Mouse (Mus musculus) hindbrain, embryonic 16.5 days (tissue): ENCODE results near the gene Mindy4. TPM values are rescaled to one million over a fixed set of nuclear protein-coding genes. Genes with fewer than 3 reads are reported as not detected.

Experiments
- ATAC-seq: fragments of 200-750 bp; cut with Nextera tagmentation; 2 replicates; pipeline ENCODE4 v1.8.0; 2017; ENCODE audit warnings: moderate TSS enrichment, moderate library complexity
- H3K27ac ChIP-seq: fragments of 300-500 bp; sonication (generic); 2 replicates; pipeline ENCODE4 v1.5.1; 2014; ENCODE audit warnings: low read depth, mild to moderate bottlenecking, control low read depth, low read length, moderate library complexity
- H3K27me3 ChIP-seq: fragments of 300-500 bp; sonication (generic); replicated peaks from 2 replicates; pipeline ENCODE4 v1.6.1; 2014; ENCODE audit warnings: low read length; ENCODE audit not compliant: control insufficient read depth, insufficient read depth
- H3K36me3 ChIP-seq: fragments of 300-500 bp; sonication (generic); 2 replicates; pipeline ENCODE4 v1.6.1; 2014; ENCODE audit warnings: mild to moderate bottlenecking, low read length, moderate library complexity, mixed read lengths; ENCODE audit not compliant: control insufficient read depth, insufficient read depth
- H3K4me1 ChIP-seq: fragments of 300-500 bp; sonication (generic); 2 replicates; pipeline ENCODE4 v1.6.1; 2014; ENCODE audit warnings: low read depth, low read length; ENCODE audit not compliant: control insufficient read depth, insufficient read depth
- H3K4me2 ChIP-seq: fragments of 300-500 bp; sonication (generic); 2 replicates; pipeline ENCODE4 v1.6.1; 2014; ENCODE audit warnings: mild to moderate bottlenecking, low read length, control low read depth, moderate library complexity
- H3K4me3 ChIP-seq: fragments of 300-500 bp; sonication (generic); 2 replicates; pipeline ENCODE4 v1.5.1; 2014; ENCODE audit warnings: mild to moderate bottlenecking, low read length, control low read depth, moderate library complexity
- H3K9ac ChIP-seq: fragments of 300-500 bp; sonication (generic); 2 replicates; pipeline ENCODE4 v1.6.1; 2014; ENCODE audit warnings: low read depth, mild to moderate bottlenecking, control low read depth, low read length, moderate library complexity
- H3K9me3 ChIP-seq: fragments of 300-500 bp; sonication (generic); 2 replicates; pipeline ENCODE4 v1.6.1; 2014; ENCODE audit warnings: mild to moderate bottlenecking, low read length, moderate library complexity; ENCODE audit not compliant: control insufficient read depth
- WGBS: fragments of 180-500 bp; shearing (Covaris S2); extraction: QIAGEN DNeasy Blood & Tissue Kit; methylation state at CpG from one replicate; pipeline ENCODE4 v1.1.7; 2014; 5-methylcytosine and 5-hydroxymethylcytosine counted together
- polyA plus RNA-seq: library from polyadenylated mRNA; unstranded; fragments of >200 nt; fragmentation: Nextera tagmentation; extraction: Ambion mirVana; gene quantifications from 2 replicates; pipeline ENCODE4 v1.2.1, GENCODE M21; 2015

The Mindy4 gene
- polyA plus RNA-seq, 1 experiment from 2014 or later: 13.0 TPM

DNA sequence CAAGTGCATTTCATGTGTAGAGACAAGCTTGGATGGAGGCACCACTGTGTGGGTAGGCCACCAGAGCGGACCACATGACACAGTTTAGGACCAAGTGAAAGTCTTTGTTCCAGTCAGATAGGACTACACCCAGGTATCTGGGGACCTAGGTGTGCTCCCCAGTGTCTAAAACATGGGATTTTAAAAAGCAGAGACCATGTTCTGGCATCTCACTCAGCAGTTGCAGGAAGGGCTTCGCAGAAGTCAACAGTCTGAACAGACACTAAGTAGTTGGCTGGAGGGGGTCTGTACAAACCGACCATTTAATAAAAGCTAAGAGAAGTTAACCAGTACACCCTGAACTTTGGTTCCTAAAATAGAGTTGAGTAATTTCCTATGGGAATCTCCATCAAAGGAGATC lies 10.0 kb upstream of the Mindy4 start:
- Histone ChIP-seq H3K9ac (no peak overlapping the region), H3K9me3 (no peaks in the 10 kb centered on the region), H3K27ac (no peak overlapping the region), H3K36me3 (no peaks in the 10 kb centered on the region), H3K27me3 (no peaks in the 10 kb centered on the region), H3K4me3 (no peak overlapping the region), H3K4me2 (no peak overlapping the region), H3K4me1 (no peaks in the 10 kb centered on the region)
- WGBS: 94% methylated on average over 3 of the region's 3 CpGs
- no peak for ATAC-seq

DNA sequence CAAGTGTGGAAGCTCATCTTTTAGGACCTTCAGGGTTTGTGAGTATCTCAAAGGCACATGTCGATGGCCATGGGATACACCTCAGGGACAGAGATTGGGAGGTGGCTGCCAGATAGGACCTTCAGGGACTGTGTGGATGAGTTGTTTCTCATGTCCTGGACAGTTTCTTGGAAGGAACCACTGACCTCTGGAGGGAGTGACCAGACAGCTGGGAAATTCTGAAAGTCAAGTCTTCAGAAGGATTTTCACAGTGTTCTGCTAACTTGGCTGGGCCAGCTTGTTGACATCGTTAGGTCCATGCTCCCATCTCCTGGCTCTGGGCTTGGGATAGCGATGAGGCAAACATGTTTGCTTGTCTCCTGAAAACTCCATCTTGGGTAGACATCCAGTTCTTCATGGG lies 4.1 kb upstream of the Mindy4 start:
- Histone ChIP-seq H3K4me2 (no peak overlapping the region), H3K4me1 (peaks cover 4% of the 10 kb centered on the region; the same call in 1 of the 2 replicates), H3K27ac (no peak overlapping the region), H3K9ac (no peak overlapping the region), H3K36me3 (no peaks in the 10 kb centered on the region), H3K4me3 (no peak overlapping the region), H3K27me3 (no peaks in the 10 kb centered on the region), H3K9me3 (no peaks in the 10 kb centered on the region)
- no peak for ATAC-seq
- WGBS: 95% methylated on average over 3 of the region's 3 CpGs

- ATAC-seq: peak; percentile 34
- Histone ChIP-seq H3K36me3 (no peaks in the 10 kb centered on the region), H3K4me2 (peak overlapping the region; percentile 74), H3K27me3 (no peaks in the 10 kb centered on the region), H3K9me3 (no peaks in the 10 kb centered on the region), H3K9ac (peak overlapping the region; percentile 66), H3K4me1 (peaks cover 7% of the 10 kb centered on the region; the same call in 1 of the 2 replicates), H3K27ac (peak overlapping the region; percentile 90), H3K4me3 (peak overlapping the region; percentile 59)
- 64% methylated on average over 3 of the region's 3 CpGs for WGBS
Measured at GRCm38 (mm10) chr6:55203931-55204330, 748 bp downstream of the Mindy4 start.

- H3K4me1 ChIP-seq: peaks cover 7% of the 10 kb centered on the region; the same call in 1 of the 2 replicates
- no peaks in the 10 kb centered on the region for H3K9me3 ChIP-seq
- H3K36me3 ChIP-seq: no peaks in the 10 kb centered on the region
- ATAC-seq: no peak
- WGBS: 85% methylated on average over 8 of the region's 8 CpGs
- no peak overlapping the region for H3K27ac ChIP-seq
- H3K4me3 ChIP-seq: no peak overlapping the region
- no peak overlapping the region for H3K9ac ChIP-seq
- no peak overlapping the region for H3K4me2 ChIP-seq
- H3K27me3 ChIP-seq: no peaks in the 10 kb centered on the region
Measured at GRCm38 (mm10) chr6:55207786-55208185, 4.6 kb downstream of the Mindy4 start.

DNA sequence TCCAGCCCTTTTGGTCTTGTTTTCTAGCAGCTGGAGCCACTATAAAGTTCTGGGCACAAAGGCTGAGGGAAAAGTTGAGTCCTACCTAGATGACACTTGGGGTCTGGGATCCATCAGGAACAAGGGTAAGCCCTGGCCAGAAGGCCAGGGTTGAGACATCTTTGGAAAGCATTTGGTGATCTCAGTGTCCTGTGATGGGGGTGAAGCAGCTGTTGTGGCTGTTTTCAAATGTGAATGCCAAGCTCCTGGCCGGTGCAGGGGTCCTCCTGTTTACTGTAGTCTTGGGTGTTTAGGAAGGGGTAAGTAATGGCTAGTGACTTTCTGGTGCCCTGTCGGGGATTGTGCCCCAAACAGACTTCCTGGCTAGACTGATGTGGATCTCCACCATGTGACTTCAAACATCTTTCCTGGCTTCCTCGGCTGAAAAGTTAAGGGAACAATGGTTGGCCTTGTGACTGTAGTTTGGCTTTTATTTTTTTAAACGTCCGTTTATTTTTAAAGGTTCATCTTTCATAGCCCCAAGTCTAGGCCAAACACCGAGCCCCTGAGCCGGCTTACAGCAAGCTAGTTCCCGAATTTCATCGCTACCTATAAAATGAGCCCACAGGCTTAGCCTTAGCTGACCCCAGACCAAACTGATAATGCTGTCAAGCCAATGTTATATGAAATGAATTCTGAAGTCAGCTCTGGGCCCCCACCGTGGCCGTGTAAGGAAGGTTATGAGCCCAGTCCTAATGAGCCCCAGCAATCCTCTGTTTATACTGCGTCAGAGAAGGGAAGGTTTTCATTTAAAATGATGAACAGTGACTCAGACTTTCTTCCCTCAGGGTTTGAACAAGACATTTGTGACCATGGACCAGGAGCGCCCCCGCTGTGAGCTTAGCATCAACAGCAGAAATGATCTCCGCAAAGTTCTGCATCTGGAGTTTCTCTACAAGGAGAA lies 7.5 kb downstream of the Mindy4 start:
- no peaks in the 10 kb centered on the region for H3K9me3 ChIP-seq
- H3K36me3 ChIP-seq: no peaks in the 10 kb centered on the region; the same call in 1 of the 2 replicates
- no peak overlapping the region for H3K9ac ChIP-seq
- no peaks in the 10 kb centered on the region for H3K4me1 ChIP-seq
- no peaks in the 10 kb centered on the region for H3K27me3 ChIP-seq
- 77% methylated on average over 15 of the region's 15 CpGs for WGBS
- H3K4me3 ChIP-seq: no peak overlapping the region
- no peak overlapping the region for H3K4me2 ChIP-seq
- H3K27ac ChIP-seq: no peak overlapping the region
- no peak for ATAC-seq

GRCm38 (mm10) chr6:55214541-55214940 lies 11.4 kb downstream of the Mindy4 start:
- Histone ChIP-seq H3K4me1 (no peaks in the 10 kb centered on the region), H3K4me3 (no peak overlapping the region), H3K9me3 (no peaks in the 10 kb centered on the region), H3K36me3 (peaks cover 5% of the 10 kb centered on the region; the same call in 1 of the 2 replicates), H3K4me2 (no peak overlapping the region), H3K27me3 (no peaks in the 10 kb centered on the region), H3K27ac (no peak overlapping the region), H3K9ac (no peak overlapping the region)
- ATAC-seq: no peak
- 74% methylated on average over 3 of the region's 3 CpGs for WGBS

DNA sequence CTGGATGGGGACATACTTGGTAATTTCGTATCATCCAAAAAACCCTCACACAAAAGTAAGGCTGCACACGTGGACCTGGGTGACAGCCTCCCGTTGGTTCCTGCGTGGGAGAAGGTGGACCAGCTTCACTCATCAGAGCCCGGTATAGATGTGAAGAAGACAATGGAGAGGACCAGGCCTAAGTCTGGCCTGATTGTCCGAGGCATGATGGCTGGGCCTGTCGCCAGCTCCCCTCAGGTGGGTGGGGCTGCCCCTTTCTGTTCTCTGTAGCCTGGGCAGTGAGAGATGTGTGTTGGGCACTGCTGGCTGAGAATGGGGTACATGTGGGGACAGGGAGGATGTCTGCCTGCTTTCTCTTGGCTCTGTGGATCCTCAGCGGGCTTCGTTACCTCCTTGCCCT lies 15.0 kb downstream of the Mindy4 start:
- no peak overlapping the region for H3K9ac ChIP-seq
- H3K27ac ChIP-seq: no peak overlapping the region
- ATAC-seq: no peak
- H3K4me1 ChIP-seq: no peaks in the 10 kb centered on the region
- WGBS: 86% methylated on average over 9 of the region's 9 CpGs
- no peaks in the 10 kb centered on the region for H3K9me3 ChIP-seq
- H3K27me3 ChIP-seq: no peaks in the 10 kb centered on the region
- H3K36me3 ChIP-seq: peaks cover 5% of the 10 kb centered on the region; the same call in 1 of the 2 replicates
- H3K4me3 ChIP-seq: no peak overlapping the region
- no peak overlapping the region for H3K4me2 ChIP-seq

DNA sequence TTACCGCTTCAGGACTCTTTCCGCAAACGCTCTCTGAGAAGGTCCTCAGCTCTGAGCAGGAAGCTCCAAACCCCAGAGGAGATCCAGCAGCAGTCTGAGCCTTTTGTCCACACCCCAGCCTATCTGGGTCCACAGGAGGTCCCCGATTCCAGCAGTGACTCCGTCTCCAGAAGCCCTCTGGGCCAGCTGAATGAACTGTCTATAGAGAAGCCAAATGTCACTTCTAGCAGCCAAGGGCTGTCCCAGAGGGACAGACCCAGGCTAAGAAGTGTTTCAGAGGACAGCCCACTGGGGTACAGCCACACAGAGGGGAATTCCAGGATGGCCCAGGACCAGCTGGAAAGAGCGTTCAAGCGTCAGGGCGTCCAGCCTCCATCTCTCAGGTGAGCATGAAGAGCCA lies 20.8 kb downstream of the Mindy4 start:
- Histone ChIP-seq H3K9me3 (no peaks in the 10 kb centered on the region), H3K36me3 (0 out of 2 replicates have a peak, but pooled peaks cover 7% of the 10 kb centered on the region), H3K9ac (no peak overlapping the region), H3K27me3 (no peaks in the 10 kb centered on the region), H3K4me1 (no peaks in the 10 kb centered on the region), H3K4me2 (no peak overlapping the region), H3K4me3 (no peak overlapping the region), H3K27ac (no peak overlapping the region)
- no peak for ATAC-seq
- WGBS: 90% methylated on average over 8 of the region's 8 CpGs

GRCm38 (mm10) chr6:55230048-55230447 lies 26.9 kb downstream of the Mindy4 start:
- Histone ChIP-seq H3K36me3 (no peaks in the 10 kb centered on the region), H3K9me3 (no peaks in the 10 kb centered on the region), H3K9ac (no peak overlapping the region), H3K4me3 (no peak overlapping the region), H3K27ac (no peak overlapping the region), H3K27me3 (no peaks in the 10 kb centered on the region), H3K4me2 (no peak overlapping the region), H3K4me1 (no peaks in the 10 kb centered on the region)
- 72% methylated on average over 8 of the region's 8 CpGs for whole genome bisulfite sequencing
- no peak for ATAC-seq
